14 mouse cellular contexts compared by ENCODE assay signal in the genomic region with DNA sequence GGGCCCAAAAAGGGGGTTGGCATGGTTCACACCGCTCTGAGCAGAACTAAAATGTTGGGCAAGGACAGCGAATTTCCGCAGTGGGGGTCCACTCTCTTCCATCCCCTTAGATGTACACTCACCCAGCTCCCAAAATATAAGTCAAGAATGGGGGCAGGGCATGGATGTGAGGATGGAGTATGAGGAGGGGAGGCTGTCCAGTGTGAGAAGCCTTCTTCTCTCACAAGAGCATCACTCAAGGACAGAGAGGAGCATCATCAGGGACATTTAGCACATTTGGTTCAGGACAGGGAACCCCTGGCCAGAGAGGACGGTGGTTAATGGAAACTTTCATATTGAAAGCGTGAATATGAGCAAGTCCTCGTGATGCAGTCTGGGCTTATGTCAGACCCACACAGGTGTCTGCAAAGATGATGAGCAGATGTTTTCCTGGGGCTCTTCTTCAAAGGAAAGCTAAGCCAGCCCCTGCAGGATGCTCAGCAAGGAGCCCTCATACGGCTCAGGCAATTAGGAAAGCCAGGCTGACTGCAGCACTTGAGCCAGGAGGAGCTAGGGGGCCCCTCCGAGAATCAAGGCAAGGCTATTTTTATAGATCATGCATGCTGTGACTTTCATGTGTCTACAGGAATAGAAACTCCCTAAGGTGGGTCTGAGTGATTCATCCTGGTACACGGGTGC. TPM values are rescaled to one million over a fixed set of nuclear protein-coding genes. Genes with fewer than 3 reads are reported as not detected.
DNase-seq lines count a peak whose midpoint lies in the region; ATAC-seq lines count a peak whose summit lies in the region.
"Had no signal": no experiment of that assay in that cellular context is flagged by ENCODE, and none has a peak within 500 bp of the region (broad histone marks: within the 10 kb centered on the region; RNA-seq: fewer than 3 reads in every experiment).

No protein-coding gene starts in this region.

- H3K4me3 ChIP-seq in hindbrain, embryonic 16.5 days (ENCODE audit: low read length), result no peak overlapping the region
- no peak overlapping the region for H3K4me3 ChIP-seq in hindbrain, embryonic 10.5 days
- no peak overlapping the region for H3K4me3 ChIP-seq in liver, embryonic 12.5 days
- H3K4me3 ChIP-seq: forebrain, embryonic 10.5 days; myocyte had no signal

- no peaks in the 10 kb centered on the region for H3K27me3 ChIP-seq in hindbrain, embryonic 16.5 days (replicated peaks; ENCODE audit: control insufficient read depth, insufficient read depth, low read length)
- no peaks in the 10 kb centered on the region for H3K27me3 ChIP-seq in hindbrain, embryonic 10.5 days (ENCODE audit: insufficient read depth, poor library complexity, severe bottlenecking)
- no peaks in the 10 kb centered on the region for H3K27me3 ChIP-seq in liver, embryonic 12.5 days (replicated peaks)

- WGBS in hindbrain, embryonic 16.5 days, result 56% methylated on average over 9 of the region's 9 CpGs
- 64% methylated on average over 9 of the region's 9 CpGs for WGBS in hindbrain, embryonic 10.5 days
- WGBS in liver, embryonic 12.5 days (ENCODE audit: insufficient replicate concordance), result 47% methylated on average over 9 of the region's 9 CpGs

- DNase-seq in hindbrain, embryonic 10.5 days (ENCODE audit: low spot score), result no peak
- DNase-seq in A20 (ENCODE audit: low read depth, low spot score), result peak; percentile 38
- peak; percentile 51 for DNase-seq in CD4-positive, CD25-positive, alpha-beta regulatory T cell, adult 2 months (ENCODE audit: low read depth, low spot score)
- DNase-seq in naive thymus-derived CD4-positive, alpha-beta T cell, adult 2 months (ENCODE audit: low read depth), result peak; percentile 23
- no peak for DNase-seq in cerebellum, postnatal 10 days
- no peak for DNase-seq in adrenal gland, postnatal 25 days
- DNase-seq: cerebellum, postnatal 25 days; lung, embryonic 14.5 days; spleen, adult 18-20 months had no signal

- no peak overlapping the region for H3K4me2 ChIP-seq in hindbrain, embryonic 16.5 days (ENCODE audit: low read length)
- no peak overlapping the region for H3K4me2 ChIP-seq in liver, embryonic 12.5 days
- H3K4me2 ChIP-seq: lung, embryonic 14.5 days had no signal

- H3K27ac ChIP-seq in hindbrain, embryonic 16.5 days (ENCODE audit: low read depth, low read length), result no peak overlapping the region
- no peak overlapping the region for H3K27ac ChIP-seq in hindbrain, embryonic 10.5 days
- H3K27ac ChIP-seq in liver, embryonic 12.5 days, result no peak overlapping the region
- H3K27ac ChIP-seq: forebrain, embryonic 10.5 days had no signal

- no peaks in the 10 kb centered on the region for H3K9me3 ChIP-seq in hindbrain, embryonic 16.5 days (ENCODE audit: control insufficient read depth, low read length)
- H3K9me3 ChIP-seq in hindbrain, embryonic 10.5 days, result no peaks in the 10 kb centered on the region
- H3K9me3 ChIP-seq in liver, embryonic 12.5 days (replicated peaks), result no peaks in the 10 kb centered on the region
- H3K9me3 ChIP-seq: forebrain, embryonic 10.5 days had no signal

- ATAC-seq in hindbrain, embryonic 16.5 days, result peak; percentile 52
- no peak for ATAC-seq in liver, embryonic 12.5 days

- 0 out of 2 replicates have a peak, but pooled peaks cover 2% of the 10 kb centered on the region for H3K4me1 ChIP-seq in hindbrain, embryonic 16.5 days (ENCODE audit: control insufficient read depth, insufficient read depth, low read depth, low read length)
- no peaks in the 10 kb centered on the region for H3K4me1 ChIP-seq in hindbrain, embryonic 10.5 days (replicated peaks)
- peaks cover 26% of the 10 kb centered on the region; the same call in 1 of the 2 replicates for H3K4me1 ChIP-seq in liver, embryonic 12.5 days
- H3K4me1 ChIP-seq: forebrain, embryonic 10.5 days had no signal

- H3K36me3 ChIP-seq in hindbrain, embryonic 16.5 days (ENCODE audit: control insufficient read depth, insufficient read depth, low read length), result no peaks in the 10 kb centered on the region
- no peaks in the 10 kb centered on the region for H3K36me3 ChIP-seq in hindbrain, embryonic 10.5 days
- H3K36me3 ChIP-seq in liver, embryonic 12.5 days, result no peaks in the 10 kb centered on the region
- H3K36me3 ChIP-seq: forebrain, embryonic 10.5 days had no signal

- H3K9ac ChIP-seq in hindbrain, embryonic 16.5 days (ENCODE audit: low read depth, low read length), result no peak overlapping the region
- H3K9ac ChIP-seq in liver, embryonic 12.5 days, result no peak overlapping the region
- H3K9ac ChIP-seq: lung, embryonic 14.5 days had no signal

RNA-seq across cellular contexts. Expression of a gene that starts 2.7 kb away (rescaled TPM):
- polyA plus RNA-seq in hindbrain, embryonic 16.5 days (2015; fragmentation: Nextera tagmentation; extraction: Ambion mirVana), result 0.21 TPM in 2 replicates
- polyA plus RNA-seq in hindbrain, embryonic 10.5 days (2016; fragmentation: Nextera tagmentation; extraction: Ambion mirVana), result not detected in 2 replicates
- not detected in 2 replicates for polyA plus RNA-seq in liver, embryonic 12.5 days (2016; fragmentation: Nextera tagmentation; extraction: Ambion mirVana)
- total RNA-seq in adrenal gland, postnatal 25 days (2021), result 2.5 and 4.5 TPM in 2 replicates
- polyA plus RNA-seq: forebrain, embryonic 10.5 days; lung, embryonic 14.5 days; myocyte had no signal

RNA-seq across cellular contexts. Expression of a gene that starts 29.8 kb away (rescaled TPM):
- polyA plus RNA-seq in hindbrain, embryonic 16.5 days (2015; fragmentation: Nextera tagmentation; extraction: Ambion mirVana), result 7.5 and 9.5 TPM in 2 replicates
- 0.43 and 0.51 TPM in 2 replicates for polyA plus RNA-seq in hindbrain, embryonic 10.5 days (2016; fragmentation: Nextera tagmentation; extraction: Ambion mirVana)
- not detected in 2 replicates for polyA plus RNA-seq in liver, embryonic 12.5 days (2016; fragmentation: Nextera tagmentation; extraction: Ambion mirVana)
- 0.27 TPM in 1 of 2 replicates, not detected in the other for total RNA-seq in adrenal gland, postnatal 25 days (2021)
- total RNA-seq: adrenal gland, postnatal 36 days had no signal
- polyA plus RNA-seq: lung, embryonic 14.5 days; myocyte had no signal

RNA-seq across cellular contexts. Expression of a gene that starts 58.5 kb away (rescaled TPM):
- polyA plus RNA-seq in hindbrain, embryonic 16.5 days (2015; fragmentation: Nextera tagmentation; extraction: Ambion mirVana), result 0.56 and 0.89 TPM in 2 replicates
- polyA plus RNA-seq in hindbrain, embryonic 10.5 days (2016; fragmentation: Nextera tagmentation; extraction: Ambion mirVana), result not detected in 2 replicates
- 0.19 TPM in 1 of 2 replicates, not detected in the other for polyA plus RNA-seq in liver, embryonic 12.5 days (2016; fragmentation: Nextera tagmentation; extraction: Ambion mirVana)
- total RNA-seq in adrenal gland, postnatal 25 days (2021), result not detected in 2 replicates
- total RNA-seq: adrenal gland, postnatal 36 days had no signal
- polyA plus RNA-seq: forebrain, embryonic 10.5 days; lung, embryonic 14.5 days; myocyte had no signal

Comparison
In these comparisons a context has a peak if more than half of its experiments do, and no peak if none do; other contexts are left out.
1. DNase-seq: peak in A20 (single experiment), CD4-positive, CD25-positive, alpha-beta regulatory T cell, adult 2 months (single experiment) and naive thymus-derived CD4-positive, alpha-beta T cell, adult 2 months (single experiment); none in hindbrain, embryonic 10.5 days (single experiment), cerebellum, postnatal 10 days (0 of 2) and adrenal gland, postnatal 25 days (single experiment).